Mouse (Mus musculus): Measurements from ENCODE around the gene Dmrtc1c1. TPM values are rescaled to one million over a fixed set of nuclear protein-coding genes. Genes with fewer than 3 reads are reported as not detected.
"Not testable (repeated sequence)": the region's sequence is repeated elsewhere in the genome, so short reads cannot be mapped to it uniquely, and the experiment has no call there.

Dmrtc1c1 gene
- total RNA-seq (2017): not detected in 2 replicates

GRCm38 (mm10) chrX:102802663-102803062, at the start of gene Dmrtc1c1:
Dmrtc1c1 (plus strand) TSS chrX:102802963.
- ATAC-seq (replicated peaks; ENCODE audit: low read depth, poor library complexity, severe bottlenecking): not testable (repeated sequence)

- no peak for ATAC-seq (replicated peaks; ENCODE audit: low read depth, poor library complexity, severe bottlenecking)
Observed at GRCm38 (mm10) chrX:102765878-102766277, 36.9 kb upstream of the Dmrtc1c1 start.

- ATAC-seq (replicated peaks; ENCODE audit: low read depth, poor library complexity, severe bottlenecking): no peak
Observed at GRCm38 (mm10) chrX:102812311-102812710, 9.5 kb downstream of the Dmrtc1c1 start.

- ATAC-seq (replicated peaks; ENCODE audit: low read depth, poor library complexity, severe bottlenecking): not testable (repeated sequence)
Observed at GRCm38 (mm10) chrX:102854516-102854915, 51.8 kb downstream of the Dmrtc1c1 start, which contains the start of gene Dmrtc1c2. Dmrtc1c2 (minus strand) TSS chrX:102854616.

Other genes with a start within 250 kb of the Dmrtc1c1 start
- 3.1 and 3.3 TPM in 2 replicates for gene Phka1, start 158.7 kb upstream of the Dmrtc1c1 start, total RNA-seq (2017)
- not detected in 2 replicates for gene Gm3880, start 116.0 kb upstream of the Dmrtc1c1 start, total RNA-seq (2017)
- gene Gm9112, start 95.3 kb upstream of the Dmrtc1c1 start, total RNA-seq (2017): not detected in 2 replicates
- gene Dmrtc1b, start 95.1 kb upstream of the Dmrtc1c1 start, total RNA-seq (2017): not detected in 2 replicates
- gene Dmrtc1c2, start 51.7 kb downstream of the Dmrtc1c1 start, total RNA-seq (2017): not detected in 2 replicates
- gene 1700031F05Rik, start 65.0 kb downstream of the Dmrtc1c1 start, total RNA-seq (2017): not detected in 2 replicates
- gene Dmrtc1a, start 105.7 kb downstream of the Dmrtc1c1 start, total RNA-seq (2017): not detected in 2 replicates
- gene 1700011M02Rik, start 105.9 kb downstream of the Dmrtc1c1 start, total RNA-seq (2017): not detected in 2 replicates
- not detected in 2 replicates for gene 1700018G05Rik, start 125.4 kb downstream of the Dmrtc1c1 start, total RNA-seq (2017)

Measured in common myeloid progenitor, adult 5-6 weeks (primary cell).